Mouse (Mus musculus) hindbrain, embryonic 12.5 days (tissue): Measurements from ENCODE around the gene Pla2r1. TPM values are rescaled to one million over a fixed set of nuclear protein-coding genes. Genes with fewer than 3 reads are reported as not detected.

ENCODE experiments used
- ATAC-seq: fragments of 200-750 bp; cut with Nextera tagmentation; 2 replicates; pipeline ENCODE4 v1.8.0; 2017; ENCODE audit warnings: moderate TSS enrichment; ENCODE audit not compliant: low FRiP score
- H3K27ac ChIP-seq: fragments of 300-500 bp; sonication (generic); 2 replicates; pipeline ENCODE4 v1.5.1; 2016; ENCODE audit warnings: mild to moderate bottlenecking
- H3K27me3 ChIP-seq: fragments of 300-500 bp; sonication (generic); 2 replicates; pipeline ENCODE4 v1.6.1; 2016; ENCODE audit warnings: mild to moderate bottlenecking
- H3K36me3 ChIP-seq: fragments of 300-500 bp; sonication (generic); 2 replicates; pipeline ENCODE4 v1.6.1; 2016; ENCODE audit warnings: mild to moderate bottlenecking
- H3K4me1 ChIP-seq: fragments of 300-500 bp; sonication (generic); 2 replicates; pipeline ENCODE4 v1.6.1; 2016
- H3K4me2 ChIP-seq: fragments of 300-500 bp; sonication (generic); replicated peaks from 2 replicates; pipeline ENCODE4 v1.6.1; 2016; ENCODE audit warnings: mild to moderate bottlenecking
- H3K4me3 ChIP-seq: fragments of 300-500 bp; sonication (generic); 2 replicates; pipeline ENCODE4 v1.5.1; 2016; ENCODE audit warnings: mild to moderate bottlenecking
- H3K9ac ChIP-seq: fragments of 300-500 bp; sonication (generic); 2 replicates; pipeline ENCODE4 v1.6.1; 2016; ENCODE audit warnings: mild to moderate bottlenecking, moderate library complexity
- H3K9me3 ChIP-seq: fragments of 300-500 bp; sonication (generic); replicated peaks from 2 replicates; pipeline ENCODE4 v1.6.1; 2016; ENCODE audit warnings: mild to moderate bottlenecking
- WGBS: fragments of 180-500 bp; shearing (Covaris S2); methylation state at CpG from one replicate; pipeline ENCODE4 v1.1.7; 2016; 5-methylcytosine and 5-hydroxymethylcytosine counted together
- polyA plus RNA-seq: library from polyadenylated mRNA; unstranded; fragments of >200 nt; fragmentation: Nextera tagmentation; extraction: Ambion mirVana; gene quantifications from 2 replicates; pipeline ENCODE4 v1.2.1, GENCODE M21; 2016

Gene Pla2r1
- polyA plus RNA-seq, 1 experiment from 2014 or later = 0.90 TPM

- 61% methylated on average over 8 of the region's 8 CpGs for WGBS
- ATAC-seq = no peak
- no peaks in the 10 kb centered on the region for H3K9me3 ChIP-seq
- no peak overlapping the region for H3K4me2 ChIP-seq
- no peaks in the 10 kb centered on the region for H3K27me3 ChIP-seq
- H3K36me3 ChIP-seq = no peaks in the 10 kb centered on the region
- H3K9ac ChIP-seq = no peak overlapping the region
- H3K4me1 ChIP-seq = no peaks in the 10 kb centered on the region
- H3K4me3 ChIP-seq = no peak overlapping the region
- no peak overlapping the region for H3K27ac ChIP-seq
These were observed 138.8 kb downstream of the Pla2r1 start for GRCm38 (mm10) chr2:60414334-60414733.

GRCm38 (mm10) chr2:60413006-60413650, 140.0 kb downstream of the Pla2r1 start:
- no peak overlapping the region for H3K4me2 ChIP-seq
- H3K36me3 ChIP-seq = no peaks in the 10 kb centered on the region
- H3K27ac ChIP-seq = no peak overlapping the region
- H3K4me3 ChIP-seq = no peak overlapping the region
- WGBS = 83% methylated on average over 18 of the region's 18 CpGs
- no peaks in the 10 kb centered on the region for H3K27me3 ChIP-seq
- H3K9me3 ChIP-seq = no peaks in the 10 kb centered on the region
- no peak for ATAC-seq
- no peak overlapping the region for H3K9ac ChIP-seq
- H3K4me1 ChIP-seq = no peaks in the 10 kb centered on the region

- H3K9me3 ChIP-seq = no peaks in the 10 kb centered on the region
- WGBS = 85% methylated on average over 7 of the region's 7 CpGs
- no peak overlapping the region for H3K4me3 ChIP-seq
- no peak overlapping the region for H3K27ac ChIP-seq
- ATAC-seq = no peak
- no peaks in the 10 kb centered on the region for H3K4me1 ChIP-seq
- no peak overlapping the region for H3K9ac ChIP-seq
- no peaks in the 10 kb centered on the region for H3K36me3 ChIP-seq
- no peak overlapping the region for H3K4me2 ChIP-seq
- H3K27me3 ChIP-seq = no peaks in the 10 kb centered on the region
These were observed 141.9 kb downstream of the Pla2r1 start for GRCm38 (mm10) chr2:60411181-60411580.

GRCm38 (mm10) chr2:60409989-60410763, 142.9 kb downstream of the Pla2r1 start:
- H3K4me2 ChIP-seq = no peak overlapping the region
- no peak for ATAC-seq
- no peaks in the 10 kb centered on the region for H3K4me1 ChIP-seq
- H3K36me3 ChIP-seq = no peaks in the 10 kb centered on the region
- WGBS = 79% methylated on average over 11 of the region's 11 CpGs
- H3K9me3 ChIP-seq = no peaks in the 10 kb centered on the region
- no peak overlapping the region for H3K27ac ChIP-seq
- no peak overlapping the region for H3K4me3 ChIP-seq
- H3K9ac ChIP-seq = no peak overlapping the region
- H3K27me3 ChIP-seq = no peaks in the 10 kb centered on the region

GRCm38 (mm10) chr2:60409194-60409593, 143.9 kb downstream of the Pla2r1 start:
- H3K27ac ChIP-seq = no peak overlapping the region
- H3K27me3 ChIP-seq = no peaks in the 10 kb centered on the region
- no peaks in the 10 kb centered on the region for H3K9me3 ChIP-seq
- no peaks in the 10 kb centered on the region for H3K4me1 ChIP-seq
- ATAC-seq = no peak
- H3K36me3 ChIP-seq = no peaks in the 10 kb centered on the region
- H3K4me3 ChIP-seq = no peak overlapping the region
- WGBS = 55% methylated on average over 6 of the region's 6 CpGs
- H3K9ac ChIP-seq = no peak overlapping the region
- no peak overlapping the region for H3K4me2 ChIP-seq

GRCm38 (mm10) chr2:60407387-60407786, 145.7 kb downstream of the Pla2r1 start:
- H3K36me3 ChIP-seq = no peaks in the 10 kb centered on the region
- H3K27ac ChIP-seq = no peak overlapping the region
- H3K9me3 ChIP-seq = no peaks in the 10 kb centered on the region
- no peak overlapping the region for H3K4me2 ChIP-seq
- H3K27me3 ChIP-seq = no peaks in the 10 kb centered on the region
- 75% methylated on average over 2 of the region's 2 CpGs for WGBS
- no peak for ATAC-seq
- H3K4me3 ChIP-seq = no peak overlapping the region
- no peaks in the 10 kb centered on the region for H3K4me1 ChIP-seq
- H3K9ac ChIP-seq = no peak overlapping the region

GRCm38 (mm10) chr2:60405431-60405830, 147.7 kb downstream of the Pla2r1 start:
- H3K27ac ChIP-seq = no peak overlapping the region
- H3K27me3 ChIP-seq = no peaks in the 10 kb centered on the region
- no peak for ATAC-seq
- H3K4me1 ChIP-seq = no peaks in the 10 kb centered on the region
- H3K4me2 ChIP-seq = no peak overlapping the region
- H3K36me3 ChIP-seq = no peaks in the 10 kb centered on the region
- H3K4me3 ChIP-seq = no peak overlapping the region
- no peaks in the 10 kb centered on the region for H3K9me3 ChIP-seq
- 88% methylated on average over 5 of the region's 5 CpGs for WGBS
- no peak overlapping the region for H3K9ac ChIP-seq

- H3K9me3 ChIP-seq = no peaks in the 10 kb centered on the region
- no peaks in the 10 kb centered on the region for H3K27me3 ChIP-seq
- ATAC-seq = no peak
- H3K4me2 ChIP-seq = no peak overlapping the region
- no peaks in the 10 kb centered on the region for H3K4me1 ChIP-seq
- H3K36me3 ChIP-seq = no peaks in the 10 kb centered on the region
- no peak overlapping the region for H3K9ac ChIP-seq
- H3K27ac ChIP-seq = no peak overlapping the region
- WGBS = 94% methylated on average over 7 of the region's 7 CpGs
- no peak overlapping the region for H3K4me3 ChIP-seq
These were observed 148.3 kb downstream of the Pla2r1 start for GRCm38 (mm10) chr2:60404763-60405162.

GRCm38 (mm10) chr2:60401694-60402093, 151.4 kb downstream of the Pla2r1 start:
- no peak overlapping the region for H3K4me3 ChIP-seq
- 84% methylated on average over 5 of the region's 5 CpGs for WGBS
- H3K27ac ChIP-seq = no peak overlapping the region

GRCm38 (mm10) chr2:60393786-60394185, 159.3 kb downstream of the Pla2r1 start:
- no peak overlapping the region for H3K27ac ChIP-seq
- no peaks in the 10 kb centered on the region for H3K9me3 ChIP-seq
- H3K4me2 ChIP-seq = no peak overlapping the region
- 78% methylated on average over 6 of the region's 6 CpGs for WGBS
- H3K4me1 ChIP-seq = no peaks in the 10 kb centered on the region
- H3K4me3 ChIP-seq = no peak overlapping the region
- H3K27me3 ChIP-seq = no peaks in the 10 kb centered on the region
- no peak overlapping the region for H3K9ac ChIP-seq
- no peak for ATAC-seq
- H3K36me3 ChIP-seq = no peaks in the 10 kb centered on the region

More at GRCm38 (mm10) chr2:60401694-60402093, 151.4 kb downstream of the Pla2r1 start:
- Histone ChIP-seq H3K4me2 (no peak overlapping the region), H3K9me3 (no peaks in the 10 kb centered on the region), H3K36me3 (no peaks in the 10 kb centered on the region), H3K27me3 (no peaks in the 10 kb centered on the region), H3K9ac (no peak overlapping the region), H3K4me1 (no peaks in the 10 kb centered on the region)
- ATAC-seq = no peak

GRCm38 (mm10) chr2:60392286-60392685, 160.8 kb downstream of the Pla2r1 start:
- H3K4me2 ChIP-seq = no peak overlapping the region
- 83% methylated on average over 4 of the region's 4 CpGs for WGBS

GRCm38 (mm10) chr2:60387363-60387762, 165.7 kb downstream of the Pla2r1 start:
- H3K4me2 ChIP-seq = no peak overlapping the region
- no peaks in the 10 kb centered on the region for H3K36me3 ChIP-seq
- peaks cover 8% of the 10 kb centered on the region; the same call in 1 of the 2 replicates for H3K4me1 ChIP-seq
- H3K27ac ChIP-seq = no peak overlapping the region
- H3K27me3 ChIP-seq = peaks cover 14% of the 10 kb centered on the region
- H3K9me3 ChIP-seq = no peaks in the 10 kb centered on the region
- no peak overlapping the region for H3K4me3 ChIP-seq
- no peak overlapping the region for H3K9ac ChIP-seq
- no peak for ATAC-seq
- WGBS = 91% methylated on average over 3 of the region's 3 CpGs

More at GRCm38 (mm10) chr2:60392286-60392685, 160.8 kb downstream of the Pla2r1 start:
- no peaks in the 10 kb centered on the region for H3K9me3 ChIP-seq
- no peaks in the 10 kb centered on the region for H3K4me1 ChIP-seq
- no peak overlapping the region for H3K9ac ChIP-seq
- H3K4me3 ChIP-seq = no peak overlapping the region
- H3K36me3 ChIP-seq = no peaks in the 10 kb centered on the region
- no peak overlapping the region for H3K27ac ChIP-seq
- no peak for ATAC-seq
- H3K27me3 ChIP-seq = no peaks in the 10 kb centered on the region

GRCm38 (mm10) chr2:60386835-60387234, 166.3 kb downstream of the Pla2r1 start:
- WGBS = 88% methylated on average over 2 of the region's 2 CpGs
- Histone ChIP-seq H3K4me1 (peaks cover 9% of the 10 kb centered on the region; the same call in 1 of the 2 replicates), H3K4me2 (no peak overlapping the region), H3K36me3 (no peaks in the 10 kb centered on the region), H3K9ac (no peak overlapping the region), H3K4me3 (no peak overlapping the region), H3K9me3 (no peaks in the 10 kb centered on the region), H3K27ac (no peak overlapping the region), H3K27me3 (peaks cover 19% of the 10 kb centered on the region)
- ATAC-seq = no peak
